Mouse (Mus musculus): ENCODE results near the gene Pou5f2. TPM values are rescaled to one million over a fixed set of nuclear protein-coding genes. Genes with fewer than 3 reads are reported as not detected.

The Pou5f2 gene
- polyA plus RNA-seq, 1 experiment: not detected

DNA sequence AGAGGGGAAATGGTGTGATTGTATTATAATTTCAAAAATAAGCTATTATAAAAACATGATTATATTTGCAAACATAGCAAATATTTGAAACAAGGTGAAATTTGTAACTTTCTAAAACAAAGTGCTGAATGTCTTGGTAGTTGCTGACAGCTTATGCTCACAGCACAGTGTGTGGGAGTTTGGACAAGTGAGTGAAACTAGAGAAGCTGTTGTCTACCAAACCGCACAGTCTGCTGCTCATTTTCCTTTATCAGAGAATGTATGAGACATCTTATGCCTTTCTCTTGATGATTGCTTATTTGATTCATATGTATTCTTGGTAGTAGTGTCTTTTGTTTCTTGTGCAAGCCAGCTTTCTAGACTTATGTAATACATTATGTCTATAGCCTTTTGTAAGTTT, 12.5 kb downstream of the Pou5f2 start:
- H3K36me3 ChIP-seq (replicated peaks; ENCODE audit: low read length): no peaks in the 10 kb centered on the region
- H3K4me3 ChIP-seq (replicated peaks): no peak overlapping the region
- H3K9me3 ChIP-seq: no peaks in the 10 kb centered on the region
- no peak for TF ChIP-seq GATA1 (IDR thresholded peaks at IDR 0.05; ENCODE audit: borderline replicate concordance, low read length)
- TF ChIP-seq FLI1 (IDR thresholded peaks at IDR 0.05; ENCODE audit: low read length): no peak
- no peaks in the 10 kb centered on the region for H3K4me1 ChIP-seq
- H3K27me3 ChIP-seq (replicated peaks): no peaks in the 10 kb centered on the region

DNA sequence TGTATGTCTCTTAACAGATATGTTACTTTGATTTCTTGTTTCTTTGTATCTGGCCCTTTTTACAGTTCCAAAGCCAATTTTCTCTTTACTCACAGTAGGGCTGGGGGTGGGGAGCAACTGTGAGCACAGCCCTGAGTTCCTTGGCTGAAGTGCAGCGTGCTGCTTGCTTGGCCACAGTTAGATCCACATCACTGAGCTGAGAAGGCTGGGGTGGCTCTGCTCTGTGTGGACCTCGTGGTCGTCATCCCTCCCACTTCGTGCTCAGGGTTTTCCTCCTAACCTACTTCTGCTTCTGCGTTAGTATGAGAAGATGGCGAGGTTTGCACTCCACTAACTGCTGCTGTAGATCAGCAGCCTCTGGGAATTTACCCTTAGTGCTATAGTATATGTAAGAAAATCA, 18.5 kb downstream of the Pou5f2 start:
- Histone ChIP-seq H3K36me3 (replicated peaks; ENCODE audit: low read length) (no peaks in the 10 kb centered on the region), H3K9me3 (no peaks in the 10 kb centered on the region)
- no peak for TF ChIP-seq FLI1 (IDR thresholded peaks at IDR 0.05; ENCODE audit: low read length)
- no peak for TF ChIP-seq GATA1 (IDR thresholded peaks at IDR 0.05; ENCODE audit: borderline replicate concordance, low read length)

DNA sequence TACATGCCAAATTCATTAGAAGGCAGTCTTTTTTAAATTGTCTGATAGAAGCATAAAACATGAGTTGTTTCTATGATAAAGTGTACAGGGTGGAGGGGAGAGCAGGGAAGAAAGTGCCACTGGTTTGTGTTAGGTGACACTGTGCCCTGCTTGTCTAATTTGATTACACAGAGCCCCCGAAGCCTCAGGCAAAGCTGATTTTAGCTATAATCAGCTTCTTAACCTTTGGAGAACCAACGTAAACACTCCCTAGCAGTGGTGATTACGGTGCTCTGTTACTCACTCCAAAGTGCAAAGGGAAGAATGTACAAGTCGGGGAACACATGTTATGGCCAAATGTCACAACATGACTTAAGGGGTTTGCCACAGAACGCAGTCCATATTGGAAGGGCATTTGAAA, 20.4 kb downstream of the Pou5f2 start:
- Histone ChIP-seq H3K4me1 (no peaks in the 10 kb centered on the region), H3K36me3 (replicated peaks; ENCODE audit: low read length) (no peaks in the 10 kb centered on the region), H3K9me3 (no peaks in the 10 kb centered on the region), H3K4me3 (replicated peaks) (no peak overlapping the region), H3K27me3 (replicated peaks) (no peaks in the 10 kb centered on the region)
- TF ChIP-seq FLI1 (IDR thresholded peaks at IDR 0.05; ENCODE audit: low read length) (no peak), GATA1 (IDR thresholded peaks at IDR 0.05; ENCODE audit: borderline replicate concordance, low read length) (no peak)

More for the DNA sequence above, 18.5 kb downstream of the Pou5f2 start:
- Histone ChIP-seq H3K27me3 (replicated peaks) (no peaks in the 10 kb centered on the region), H3K4me3 (replicated peaks) (peak overlapping the region; percentile 42), H3K4me1 (no peaks in the 10 kb centered on the region)

Other genes with a start within 250 kb of the Pou5f2 start
- not detected in 2 replicates for gene Nr2f1, start 174.9 kb downstream of the Pou5f2 start, polyA plus RNA-seq (2012; ENCODE audit: insufficient read depth, low replicate concordance)